Mouse (Mus musculus) hindbrain, embryonic 14.5 days (tissue): ENCODE measurements around the gene Scfd2. TPM values are rescaled to one million over a fixed set of nuclear protein-coding genes. Genes with fewer than 3 reads are reported as not detected.
A peak's percentile ranks its signal among the peaks of the same experiment; 100 is the strongest.

Experiments used
- ATAC-seq: fragments of 200-750 bp; cut with Nextera tagmentation; 2 replicates; pipeline ENCODE4 v1.8.0; 2017; ENCODE audit warnings: moderate number of reproducible peaks, mild to moderate bottlenecking, moderate TSS enrichment, moderate library complexity; ENCODE audit not compliant: low FRiP score
- DNase-seq: peaks from one replicate; pipeline ENCODE4 v3.0.0-alpha.2; 2015; ENCODE audit warnings: low spot score
- H3K27ac ChIP-seq: fragments of 300-500 bp; sonication (generic); 2 replicates; pipeline ENCODE4 v1.5.1; 2014; ENCODE audit warnings: mild to moderate bottlenecking, moderate library complexity
- H3K27me3 ChIP-seq: fragments of 300-500 bp; sonication (generic); 2 replicates; pipeline ENCODE4 v1.6.1; 2014; ENCODE audit warnings: mild to moderate bottlenecking, low read length, mixed read lengths; ENCODE audit not compliant: control insufficient read depth, insufficient read depth
- H3K36me3 ChIP-seq: fragments of 300-500 bp; sonication (generic); replicated peaks from 2 replicates; pipeline ENCODE4 v1.6.1; 2014; ENCODE audit not compliant: control insufficient read depth, insufficient read depth
- H3K4me1 ChIP-seq: fragments of 300-500 bp; sonication (generic); replicated peaks from 2 replicates; pipeline ENCODE4 v1.6.1; 2014; ENCODE audit warnings: antibody characterized with exemption, low read length, mixed read lengths; ENCODE audit not compliant: control insufficient read depth, insufficient read depth
- H3K4me2 ChIP-seq: fragments of 300-500 bp; sonication (generic); replicated peaks from 2 replicates; pipeline ENCODE4 v1.6.1; 2014; ENCODE audit warnings: mild to moderate bottlenecking, moderate library complexity
- H3K4me3 ChIP-seq: fragments of 300-500 bp; sonication (generic); replicated peaks from 2 replicates; pipeline ENCODE4 v1.5.1; 2014; ENCODE audit warnings: mild to moderate bottlenecking, low read length
- H3K9ac ChIP-seq: fragments of 300-500 bp; sonication (generic); 2 replicates; pipeline ENCODE4 v1.6.1; 2014
- H3K9me3 ChIP-seq: fragments of 300-500 bp; sonication (generic); 2 replicates; pipeline ENCODE4 v1.6.1; 2016; ENCODE audit warnings: low read length; ENCODE audit not compliant: control insufficient read depth
- WGBS: fragments of 180-500 bp; shearing (Covaris S2); extraction: QIAGEN DNeasy Blood & Tissue Kit; methylation state at CpG from one replicate; pipeline ENCODE4 v1.1.7; 2014; 5-methylcytosine and 5-hydroxymethylcytosine counted together
- polyA plus RNA-seq: library from polyadenylated mRNA; unstranded; fragments of >200 nt; fragmentation: Nextera tagmentation; extraction: Ambion mirVana; gene quantifications from 2 replicates; pipeline ENCODE4 v1.2.1, GENCODE M21; 2014

Gene Scfd2
- polyA plus RNA-seq, 1 experiment from 2014 or later = 18.8 TPM

- WGBS = 27% methylated on average over 4 of the region's 4 CpGs
- Histone ChIP-seq H3K27me3 (no peaks in the 10 kb centered on the region), H3K9ac (no peak overlapping the region), H3K27ac (no peak overlapping the region), H3K9me3 (no peaks in the 10 kb centered on the region), H3K36me3 (no peaks in the 10 kb centered on the region), H3K4me2 (no peak overlapping the region), H3K4me1 (peaks cover 5% of the 10 kb centered on the region; the same call in 1 of the 2 replicates), H3K4me3 (no peak overlapping the region)
- no peak for DNase-seq
- 0 out of 2 replicates have a peak, but pooled peaks have one; percentile 31 for ATAC-seq
Measured at GRCm38 (mm10) chr5:74300140-74300539, 231.4 kb downstream of the Scfd2 start.

- Histone ChIP-seq H3K9me3 (no peaks in the 10 kb centered on the region), H3K4me3 (no peak overlapping the region), H3K4me1 (peaks cover 5% of the 10 kb centered on the region; the same call in 1 of the 2 replicates), H3K27ac (no peak overlapping the region), H3K27me3 (no peaks in the 10 kb centered on the region), H3K36me3 (no peaks in the 10 kb centered on the region), H3K9ac (no peak overlapping the region), H3K4me2 (no peak overlapping the region)
- DNase-seq (no peak), ATAC-seq (no peak)
- 85% methylated on average over 5 of the region's 5 CpGs for WGBS
Measured at GRCm38 (mm10) chr5:74297113-74297512, 234.4 kb downstream of the Scfd2 start.

- Histone ChIP-seq H3K27ac (no peak overlapping the region), H3K9ac (no peak overlapping the region), H3K27me3 (no peaks in the 10 kb centered on the region), H3K36me3 (no peaks in the 10 kb centered on the region), H3K4me3 (no peak overlapping the region), H3K4me1 (peaks cover 5% of the 10 kb centered on the region; the same call in 1 of the 2 replicates), H3K4me2 (no peak overlapping the region), H3K9me3 (no peaks in the 10 kb centered on the region)
- DNase-seq = no peak
- no peak for ATAC-seq
- 57% methylated on average over 5 of the region's 5 CpGs for WGBS
Measured at GRCm38 (mm10) chr5:74296096-74296495, 235.5 kb downstream of the Scfd2 start.

DNA sequence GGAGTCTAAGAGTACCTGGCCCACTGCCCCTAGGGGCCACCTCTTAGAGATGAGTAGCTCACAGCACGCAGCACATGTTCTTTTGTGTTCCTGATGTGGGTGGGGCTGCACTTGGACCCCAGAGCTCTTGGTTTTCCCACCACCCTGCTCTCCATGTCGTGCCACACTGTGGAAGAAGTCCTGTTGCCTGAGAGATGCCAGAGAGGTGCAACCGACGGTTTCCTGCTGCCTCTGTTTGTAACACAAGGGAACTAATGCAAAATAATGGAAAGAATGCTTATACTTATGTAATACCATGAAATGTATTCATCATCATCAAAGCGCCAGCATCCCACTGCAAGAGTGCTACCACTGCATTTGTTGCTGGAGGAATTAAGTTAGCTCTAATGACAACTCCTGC is 238.0 kb downstream of the Scfd2 start:
- no peaks in the 10 kb centered on the region for H3K36me3 ChIP-seq
- WGBS = 63% methylated on average over 5 of the region's 5 CpGs

DNA sequence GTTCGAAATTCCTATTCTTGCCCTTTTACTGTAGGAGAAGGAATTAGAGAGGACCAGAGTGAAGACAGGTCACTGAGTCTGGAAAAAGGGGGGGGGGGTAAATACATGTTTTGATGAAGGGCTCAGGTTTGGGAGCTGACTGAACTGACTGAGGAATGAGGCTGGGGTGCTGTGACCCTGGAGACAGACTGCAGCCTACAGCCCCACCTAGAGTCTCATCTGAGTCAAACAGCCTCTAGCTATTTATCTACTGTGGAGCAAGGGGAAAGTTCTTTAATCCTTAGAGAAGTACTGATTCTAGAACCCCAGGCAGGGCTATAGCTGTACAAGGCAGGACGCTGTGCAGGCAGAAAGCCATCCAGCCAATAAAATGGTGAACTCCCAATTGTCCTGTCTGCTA is 239.5 kb downstream of the Scfd2 start:
- no peak overlapping the region for H3K4me3 ChIP-seq
- no peak overlapping the region for H3K27ac ChIP-seq
- 86% methylated on average over 2 of the region's 2 CpGs for WGBS
- no peak overlapping the region for H3K4me2 ChIP-seq
- H3K4me1 ChIP-seq = no peaks in the 10 kb centered on the region
- ATAC-seq = no peak; the same call in 1 of the 2 replicates
- no peaks in the 10 kb centered on the region for H3K27me3 ChIP-seq
- H3K9me3 ChIP-seq = no peaks in the 10 kb centered on the region
- no peak overlapping the region for H3K9ac ChIP-seq
- H3K36me3 ChIP-seq = no peaks in the 10 kb centered on the region
- no peak for DNase-seq

More for the DNA sequence above, 238.0 kb downstream of the Scfd2 start:
- DNase-seq = no peak
- H3K4me2 ChIP-seq = no peak overlapping the region
- no peak overlapping the region for H3K9ac ChIP-seq
- no peaks in the 10 kb centered on the region for H3K27me3 ChIP-seq
- no peaks in the 10 kb centered on the region for H3K9me3 ChIP-seq
- no peak overlapping the region for H3K4me3 ChIP-seq
- H3K4me1 ChIP-seq = no peaks in the 10 kb centered on the region
- no peak overlapping the region for H3K27ac ChIP-seq
- no peak for ATAC-seq

DNA sequence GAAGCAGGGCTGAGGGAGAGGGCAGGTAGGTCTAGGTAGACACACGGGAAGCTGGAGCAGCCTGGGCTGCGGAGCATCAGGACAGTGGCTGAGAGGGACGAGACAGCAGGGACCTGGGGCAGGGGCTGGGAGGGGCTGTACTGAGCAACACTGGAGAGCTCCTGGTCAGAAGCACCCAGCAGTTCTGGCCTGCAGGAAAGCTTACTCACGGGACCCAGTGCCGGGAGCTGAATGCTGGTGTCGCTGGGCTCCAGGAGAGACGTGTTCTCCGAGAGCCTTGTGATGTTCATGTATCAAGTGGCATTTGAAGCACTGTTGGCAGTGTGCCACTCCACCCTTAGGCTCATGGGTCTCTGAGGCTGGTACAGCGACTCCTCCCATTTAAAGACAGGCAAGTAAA is 240.0 kb downstream of the Scfd2 start:
- no peak for DNase-seq
- no peak for ATAC-seq
- H3K36me3 ChIP-seq = no peaks in the 10 kb centered on the region
- H3K4me2 ChIP-seq = no peak overlapping the region
- H3K9ac ChIP-seq = no peak overlapping the region
- H3K9me3 ChIP-seq = no peaks in the 10 kb centered on the region
- WGBS = 69% methylated on average over 9 of the region's 9 CpGs
- no peak overlapping the region for H3K27ac ChIP-seq
- no peaks in the 10 kb centered on the region for H3K27me3 ChIP-seq
- no peak overlapping the region for H3K4me3 ChIP-seq
- no peaks in the 10 kb centered on the region for H3K4me1 ChIP-seq

DNA sequence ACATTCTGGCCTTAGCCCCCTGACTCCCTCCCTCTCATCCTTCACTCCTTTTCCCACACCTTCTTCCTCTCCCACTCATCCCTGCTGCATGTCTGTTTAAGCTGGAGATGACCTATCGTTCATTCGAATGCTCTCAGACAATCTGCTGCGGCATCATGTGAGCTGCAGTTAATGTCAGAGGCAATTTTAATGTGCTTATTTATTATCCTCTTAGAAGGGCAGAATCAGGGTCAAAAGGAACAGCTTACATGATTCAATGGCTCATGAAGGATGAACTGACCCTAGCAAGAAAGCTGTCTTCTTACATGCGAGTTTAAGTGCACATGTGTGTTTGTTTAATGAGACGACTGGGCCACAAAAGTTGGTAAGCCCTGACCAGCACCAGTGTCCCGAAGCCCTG is 241.6 kb downstream of the Scfd2 start:
- Histone ChIP-seq H3K27ac (no peak overlapping the region), H3K36me3 (no peaks in the 10 kb centered on the region), H3K4me3 (no peak overlapping the region), H3K9me3 (no peaks in the 10 kb centered on the region), H3K4me1 (no peaks in the 10 kb centered on the region), H3K4me2 (no peak overlapping the region), H3K9ac (no peak overlapping the region), H3K27me3 (no peaks in the 10 kb centered on the region)
- 82% methylated on average over 6 of the region's 6 CpGs for WGBS
- no peak for ATAC-seq
- no peak for DNase-seq

DNA sequence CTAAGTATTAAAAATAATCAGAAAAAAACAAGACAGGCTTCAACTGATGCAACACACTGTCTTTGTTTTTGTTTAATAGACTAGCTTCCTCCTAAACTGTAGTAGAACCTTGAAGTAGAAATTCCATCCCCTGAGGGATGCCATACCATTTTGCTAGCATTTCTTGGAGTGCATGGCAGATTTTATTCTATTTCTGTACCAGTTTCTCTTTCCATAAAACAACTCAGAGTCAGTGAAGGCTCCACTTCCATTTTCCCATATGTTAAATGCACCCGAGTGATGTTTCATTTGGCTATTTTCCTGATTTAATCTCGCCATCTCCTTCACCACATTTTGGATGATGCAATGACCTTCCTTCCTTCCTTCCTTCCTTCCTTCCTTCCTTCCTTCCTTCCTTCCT is 243.4 kb downstream of the Scfd2 start:
- DNase-seq = no peak
- ATAC-seq = no peak
- Histone ChIP-seq H3K4me2 (no peak overlapping the region), H3K4me3 (no peak overlapping the region), H3K27me3 (no peaks in the 10 kb centered on the region), H3K4me1 (no peaks in the 10 kb centered on the region), H3K9me3 (no peaks in the 10 kb centered on the region), H3K27ac (no peak overlapping the region), H3K36me3 (no peaks in the 10 kb centered on the region), H3K9ac (no peak overlapping the region)
- WGBS = 89% methylated on average over 2 of the region's 2 CpGs

GRCm38 (mm10) chr5:74286301-74286700 is 245.3 kb downstream of the Scfd2 start:
- ATAC-seq (no peak), DNase-seq (no peak)
- Histone ChIP-seq H3K27ac (no peak overlapping the region), H3K36me3 (no peaks in the 10 kb centered on the region), H3K9ac (no peak overlapping the region), H3K4me3 (no peak overlapping the region), H3K4me1 (no peaks in the 10 kb centered on the region), H3K9me3 (no peaks in the 10 kb centered on the region), H3K27me3 (no peaks in the 10 kb centered on the region), H3K4me2 (no peak overlapping the region)
- 86% methylated on average over 4 of the region's 4 CpGs for WGBS

DNA sequence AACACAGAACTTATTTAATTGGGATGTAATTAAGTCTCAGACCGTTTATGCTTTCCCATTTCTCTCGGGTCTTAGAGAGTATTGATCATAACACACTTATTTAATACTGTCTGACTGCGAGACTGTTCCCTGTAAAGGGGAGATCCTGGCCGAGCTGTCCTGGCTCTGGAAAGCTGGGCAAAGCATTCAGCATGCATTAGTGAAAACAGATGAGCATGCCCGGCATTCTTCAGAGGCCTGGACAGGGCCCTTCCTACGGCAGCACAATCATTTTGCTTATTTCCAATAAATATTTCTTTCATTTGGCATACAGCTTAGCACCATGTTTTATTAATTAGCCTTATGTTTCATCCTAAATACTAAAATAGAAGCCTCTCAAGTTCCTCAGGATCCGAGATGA is 245.8 kb downstream of the Scfd2 start:
- no peaks in the 10 kb centered on the region for H3K27me3 ChIP-seq
- H3K9me3 ChIP-seq = no peaks in the 10 kb centered on the region
- H3K9ac ChIP-seq = no peak overlapping the region
- no peaks in the 10 kb centered on the region for H3K36me3 ChIP-seq
- H3K27ac ChIP-seq = no peak overlapping the region
- no peak overlapping the region for H3K4me2 ChIP-seq
- ATAC-seq (no peak), DNase-seq (no peak)
- H3K4me3 ChIP-seq = no peak overlapping the region
- H3K4me1 ChIP-seq = no peaks in the 10 kb centered on the region
- WGBS = 64% methylated on average over 7 of the region's 7 CpGs
